Mouse (Mus musculus) intestine, embryonic 16.5 days (tissue): Measurements from ENCODE around the gene Dhtkd1. TPM values are rescaled to one million over a fixed set of nuclear protein-coding genes. Genes with fewer than 3 reads are reported as not detected.

ENCODE experiments used
- ATAC-seq: fragments of 200-750 bp; cut with Nextera tagmentation; 2 replicates; pipeline ENCODE4 v1.8.0; 2017; ENCODE audit warnings: moderate TSS enrichment, moderate library complexity
- H3K27ac ChIP-seq: fragments of 300-500 bp; sonication (generic); 2 replicates; pipeline ENCODE4 v1.5.1; 2014; ENCODE audit warnings: mild to moderate bottlenecking, low read length
- H3K27me3 ChIP-seq: fragments of 300-500 bp; sonication (generic); replicated peaks from 2 replicates; pipeline ENCODE4 v1.6.1; 2014; ENCODE audit warnings: low read length, control low read depth, mixed read lengths; ENCODE audit not compliant: control insufficient read depth, insufficient read depth
- H3K36me3 ChIP-seq: fragments of 300-500 bp; sonication (generic); 2 replicates; pipeline ENCODE4 v1.6.1; 2014; ENCODE audit warnings: low read length, control low read depth; ENCODE audit not compliant: control insufficient read depth, insufficient read depth
- H3K4me1 ChIP-seq: fragments of 300-500 bp; sonication (generic); 2 replicates; pipeline ENCODE4 v1.6.1; 2014; ENCODE audit warnings: low read length, control low read depth, mixed read lengths; ENCODE audit not compliant: control insufficient read depth, insufficient read depth
- H3K4me2 ChIP-seq: fragments of 300-500 bp; sonication (generic); 2 replicates; pipeline ENCODE4 v1.6.1; 2014; ENCODE audit warnings: low read depth, low read length, control low read depth
- H3K4me3 ChIP-seq: fragments of 300-500 bp; sonication (generic); 2 replicates; pipeline ENCODE4 v1.5.1; 2014; ENCODE audit warnings: mild to moderate bottlenecking, low read length
- H3K9ac ChIP-seq: fragments of 300-500 bp; sonication (generic); 2 replicates; pipeline ENCODE4 v1.6.1; 2014; ENCODE audit warnings: low read depth, low read length
- H3K9me3 ChIP-seq: fragments of 300-500 bp; sonication (generic); 2 replicates; pipeline ENCODE4 v1.6.1; 2016; ENCODE audit warnings: low read length, control low read depth; ENCODE audit not compliant: control insufficient read depth
- WGBS: fragments of 180-500 bp; shearing (Covaris S2); extraction: QIAGEN DNeasy Blood & Tissue Kit; methylation state at CpG from one replicate; pipeline ENCODE4 v1.1.7; 2014; 5-methylcytosine and 5-hydroxymethylcytosine counted together
- polyA plus RNA-seq: library from polyadenylated mRNA; unstranded; fragments of >200 nt; fragmentation: Nextera tagmentation; extraction: Ambion mirVana; gene quantifications from 2 replicates; pipeline ENCODE4 v1.2.1, GENCODE M21; 2015

The Dhtkd1 gene
- polyA plus RNA-seq, 1 experiment from 2014 or later, result 2.4 TPM

GRCm38 (mm10) chr2:5911282-5911965 lies 31.2 kb downstream of the Dhtkd1 start:
- H3K4me2 ChIP-seq, result no peak overlapping the region
- H3K36me3 ChIP-seq, result 0 out of 2 replicates have a peak, but pooled peaks cover 2% of the 10 kb centered on the region
- H3K4me3 ChIP-seq, result no peak overlapping the region
- no peaks in the 10 kb centered on the region for H3K4me1 ChIP-seq
- 55% methylated on average over 16 of the region's 16 CpGs for WGBS
- no peak overlapping the region for H3K9ac ChIP-seq
- no peaks in the 10 kb centered on the region for H3K27me3 ChIP-seq
- H3K27ac ChIP-seq, result no peak overlapping the region
- ATAC-seq, result no peak
- no peaks in the 10 kb centered on the region for H3K9me3 ChIP-seq

GRCm38 (mm10) chr2:5906625-5907024 lies 36.0 kb downstream of the Dhtkd1 start:
- H3K9me3 ChIP-seq, result no peaks in the 10 kb centered on the region
- H3K36me3 ChIP-seq, result no peaks in the 10 kb centered on the region
- no peak overlapping the region for H3K9ac ChIP-seq
- 59% methylated on average over 3 of the region's 3 CpGs for WGBS
- no peak overlapping the region for H3K27ac ChIP-seq
- H3K4me2 ChIP-seq, result no peak overlapping the region
- H3K27me3 ChIP-seq, result no peaks in the 10 kb centered on the region
- H3K4me3 ChIP-seq, result no peak overlapping the region
- ATAC-seq, result no peak
- no peaks in the 10 kb centered on the region for H3K4me1 ChIP-seq

- no peaks in the 10 kb centered on the region for H3K4me1 ChIP-seq
- H3K4me3 ChIP-seq, result no peak overlapping the region
- no peak for ATAC-seq
- no peaks in the 10 kb centered on the region for H3K9me3 ChIP-seq
- 30% methylated on average over 5 of the region's 5 CpGs for WGBS
- H3K27me3 ChIP-seq, result no peaks in the 10 kb centered on the region
- no peaks in the 10 kb centered on the region for H3K36me3 ChIP-seq
- no peak overlapping the region for H3K4me2 ChIP-seq
- H3K9ac ChIP-seq, result no peak overlapping the region
- no peak overlapping the region for H3K27ac ChIP-seq
These were observed 36.5 kb downstream of the Dhtkd1 start for GRCm38 (mm10) chr2:5906092-5906491.

GRCm38 (mm10) chr2:5900145-5900544 lies 42.4 kb downstream of the Dhtkd1 start:
- no peak overlapping the region for H3K27ac ChIP-seq
- H3K27me3 ChIP-seq, result no peaks in the 10 kb centered on the region
- no peak overlapping the region for H3K4me2 ChIP-seq
- no peaks in the 10 kb centered on the region for H3K36me3 ChIP-seq
- H3K9me3 ChIP-seq, result no peaks in the 10 kb centered on the region
- ATAC-seq, result no peak
- no peaks in the 10 kb centered on the region for H3K4me1 ChIP-seq
- 64% methylated on average over 5 of the region's 5 CpGs for WGBS
- H3K9ac ChIP-seq, result no peak overlapping the region
- no peak overlapping the region for H3K4me3 ChIP-seq

GRCm38 (mm10) chr2:5894843-5895570 lies 47.6 kb downstream of the Dhtkd1 start, which contains the start of gene Sec61a2:
TSS of gene Sec61a2 (minus strand) at chr2:5895432.
- Histone ChIP-seq H3K4me3 (peak within 1 kb of the TSS; percentile 85), H3K27ac (peak within 1 kb of the TSS; percentile 82), H3K36me3 (no peaks in the 10 kb centered on the region), H3K27me3 (no peaks in the 10 kb centered on the region), H3K9me3 (no peaks in the 10 kb centered on the region), H3K4me1 (peaks cover 6% of the 10 kb centered on the region; the same call in 1 of the 2 replicates), H3K4me2 (peak within 1 kb of the TSS; percentile 47), H3K9ac (peak within 1 kb of the TSS; percentile 96)
- under 1% methylated on average over 61 of the region's 62 CpGs for WGBS
- ATAC-seq, result peak; percentile 99

- WGBS, result 12% methylated on average over 11 of the region's 11 CpGs
- Histone ChIP-seq H3K36me3 (no peaks in the 10 kb centered on the region), H3K27ac (peak overlapping the region; percentile 67)
These were observed 48.3 kb downstream of the Dhtkd1 start for GRCm38 (mm10) chr2:5894296-5894695.

GRCm38 (mm10) chr2:5889412-5889811 lies 53.2 kb downstream of the Dhtkd1 start:
- Histone ChIP-seq H3K4me1 (peaks cover 6% of the 10 kb centered on the region; the same call in 1 of the 2 replicates), H3K27ac (no peak overlapping the region), H3K9me3 (no peaks in the 10 kb centered on the region)

More at GRCm38 (mm10) chr2:5894296-5894695, 48.3 kb downstream of the Dhtkd1 start:
- ATAC-seq, result peak; percentile 32
- H3K9ac ChIP-seq, result peak overlapping the region; percentile 96
- H3K27me3 ChIP-seq, result no peaks in the 10 kb centered on the region
- H3K4me3 ChIP-seq, result peak overlapping the region; percentile 85
- no peaks in the 10 kb centered on the region for H3K9me3 ChIP-seq
- H3K4me2 ChIP-seq, result peak overlapping the region; percentile 47
- peaks cover 6% of the 10 kb centered on the region; the same call in 1 of the 2 replicates for H3K4me1 ChIP-seq

GRCm38 (mm10) chr2:5888865-5889264 lies 53.7 kb downstream of the Dhtkd1 start:
- no peak overlapping the region for H3K4me3 ChIP-seq
- no peak overlapping the region for H3K9ac ChIP-seq
- no peak overlapping the region for H3K27ac ChIP-seq
- no peak overlapping the region for H3K4me2 ChIP-seq
- 81% methylated on average over 5 of the region's 5 CpGs for WGBS
- peaks cover 6% of the 10 kb centered on the region for H3K36me3 ChIP-seq
- no peaks in the 10 kb centered on the region for H3K27me3 ChIP-seq
- H3K4me1 ChIP-seq, result peaks cover 6% of the 10 kb centered on the region; the same call in 1 of the 2 replicates
- H3K9me3 ChIP-seq, result no peaks in the 10 kb centered on the region
- no peak for ATAC-seq

More at GRCm38 (mm10) chr2:5889412-5889811, 53.2 kb downstream of the Dhtkd1 start:
- no peak for ATAC-seq
- Histone ChIP-seq H3K4me3 (no peak overlapping the region), H3K9ac (no peak overlapping the region), H3K36me3 (peaks cover 6% of the 10 kb centered on the region; the same call in 1 of the 2 replicates), H3K4me2 (no peak overlapping the region), H3K27me3 (no peaks in the 10 kb centered on the region)
- 59% methylated on average over 2 of the region's 2 CpGs for WGBS

- Histone ChIP-seq H3K4me3 (no peak overlapping the region), H3K27ac (no peak overlapping the region), H3K9ac (no peak overlapping the region), H3K4me1 (no peaks in the 10 kb centered on the region), H3K9me3 (no peaks in the 10 kb centered on the region), H3K4me2 (no peak overlapping the region), H3K27me3 (no peaks in the 10 kb centered on the region), H3K36me3 (peaks cover 23% of the 10 kb centered on the region)
- 65% methylated on average over 3 of the region's 3 CpGs for WGBS
- ATAC-seq, result no peak
These were observed 65.1 kb downstream of the Dhtkd1 start for GRCm38 (mm10) chr2:5877446-5877845.
